Mouse (Mus musculus) embryonic fibroblast, embryonic 13.5 days (primary cell): ENCODE data around the gene Ybx3.

Experiments used
- CTCF ChIP-seq: IDR thresholded peaks from 2 replicates; pipeline ENCODE4 v1.5.1; 2011; ENCODE audit warnings: mild to moderate bottlenecking, control low read depth, low read length, moderate library complexity, borderline replicate concordance; ENCODE audit not compliant: insufficient read depth
- POLR2A ChIP-seq: IDR thresholded peaks from 2 replicates; pipeline ENCODE4 v1.6.1; 2011; ENCODE audit warnings: low read depth, mild to moderate bottlenecking, control low read depth, low read length, moderate library complexity

DNA sequence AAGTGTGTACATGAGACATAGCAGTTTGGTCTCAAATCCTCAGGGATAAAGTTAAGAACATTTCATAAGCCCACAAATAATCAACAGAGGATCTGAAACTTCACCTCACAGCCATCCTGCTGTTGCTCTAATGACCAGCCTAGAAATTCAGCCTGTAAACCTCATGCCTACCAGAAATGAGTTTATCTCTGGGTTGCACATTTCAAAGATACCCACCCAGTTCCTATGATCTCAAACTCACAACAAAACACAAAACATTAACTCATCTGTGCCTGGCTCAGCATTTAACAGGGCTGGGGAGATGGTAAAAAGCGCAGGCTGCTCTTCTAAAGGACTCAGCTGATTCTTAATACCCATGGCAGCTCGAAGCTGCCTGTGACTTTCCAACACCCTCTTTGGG is 23.9 kb downstream of the Ybx3 start:
- TF ChIP-seq CTCF (no peak), POLR2A (no peak)
